9 mouse cellular contexts compared by ENCODE assay signal in genomic region chr1:89467321-89468069, GRCm38 (mm10). TPM values are rescaled to one million over a fixed set of nuclear protein-coding genes. Genes with fewer than 3 reads are reported as not detected.
DNase-seq lines count a peak whose midpoint lies in the region; ATAC-seq lines count a peak whose summit lies in the region.
"Had no signal": no experiment of that assay in that cellular context is flagged by ENCODE, and none has a peak within 500 bp of the region (broad histone marks: within the 10 kb centered on the region; RNA-seq: fewer than 3 reads in every experiment).

No protein-coding gene starts in this region.

- no peak for ATAC-seq in forebrain, embryonic 14.5 days
- no peak for ATAC-seq in forebrain, embryonic 11.5 days (replicated peaks; ENCODE audit: low FRiP score)
- peak; percentile 31; the same call in 1 of the 2 replicates for ATAC-seq in hindbrain, embryonic 14.5 days (ENCODE audit: low FRiP score)
- peak; percentile 72 for ATAC-seq in stomach, embryonic 14.5 days (ENCODE audit: insufficient number of reproducible peaks, insufficient read depth, low FRiP score, low read depth)

- H3K27ac ChIP-seq in forebrain, embryonic 14.5 days (ENCODE audit: low read depth, low read length): no peak overlapping the region
- no peak overlapping the region for H3K27ac ChIP-seq in forebrain, embryonic 11.5 days (ENCODE audit: low read depth, low read length)
- no peak overlapping the region for H3K27ac ChIP-seq in hindbrain, embryonic 14.5 days
- peak overlapping the region; percentile 70 for H3K27ac ChIP-seq in stomach, embryonic 14.5 days (ENCODE audit: low read length)

- DNase-seq in forebrain, embryonic 14.5 days (ENCODE audit: low spot score): peak; percentile 27
- no peak for DNase-seq in forebrain, embryonic 11.5 days (ENCODE audit: low spot score)
- DNase-seq in embryo, embryonic 10.5 days (ENCODE audit: low spot score): peak; percentile 44
- no peak for DNase-seq in hindbrain, embryonic 14.5 days (ENCODE audit: low spot score)
- DNase-seq in lung, adult 18-20 months: peak; percentile 78 to 88
- DNase-seq in frontal cortex, postnatal 10 days (ENCODE audit: low spot score in 2 of 2): no peak
- no peak for DNase-seq in gastrocnemius, adult 8-10 months (ENCODE audit: low spot score in 2 of 2)

- no peak overlapping the region for H3K4me2 ChIP-seq in forebrain, embryonic 14.5 days (ENCODE audit: low read length)
- no peak overlapping the region for H3K4me2 ChIP-seq in forebrain, embryonic 11.5 days (ENCODE audit: low read depth, low read length, severe bottlenecking)
- no peak overlapping the region for H3K4me2 ChIP-seq in hindbrain, embryonic 14.5 days (replicated peaks)
- H3K4me2 ChIP-seq in stomach, embryonic 14.5 days (replicated peaks; ENCODE audit: low read depth, low read length): 0 out of 2 replicates have a peak overlapping the region, but pooled peaks have one; percentile 2

- no peaks in the 10 kb centered on the region for H3K27me3 ChIP-seq in forebrain, embryonic 14.5 days (replicated peaks; ENCODE audit: control insufficient read depth, insufficient read depth, low read length)
- H3K27me3 ChIP-seq in forebrain, embryonic 11.5 days (ENCODE audit: control insufficient read depth, insufficient read depth, low read length): no peaks in the 10 kb centered on the region
- H3K27me3 ChIP-seq in hindbrain, embryonic 14.5 days (ENCODE audit: control insufficient read depth, insufficient read depth, low read length): no peaks in the 10 kb centered on the region
- H3K27me3 ChIP-seq in stomach, embryonic 14.5 days (ENCODE audit: control insufficient read depth, insufficient read depth, low read length): no peaks in the 10 kb centered on the region
- H3K27me3 ChIP-seq: CH12.LX had no signal

- no peaks in the 10 kb centered on the region for H3K9me3 ChIP-seq in forebrain, embryonic 14.5 days (replicated peaks; ENCODE audit: control insufficient read depth, low read length)
- no peaks in the 10 kb centered on the region for H3K9me3 ChIP-seq in forebrain, embryonic 11.5 days (ENCODE audit: control insufficient read depth, low read length)
- H3K9me3 ChIP-seq in hindbrain, embryonic 14.5 days (ENCODE audit: control insufficient read depth, low read length): no peaks in the 10 kb centered on the region
- no peaks in the 10 kb centered on the region for H3K9me3 ChIP-seq in stomach, embryonic 14.5 days (ENCODE audit: control insufficient read depth, low read depth, low read length)

- no peak overlapping the region for H3K4me3 ChIP-seq in forebrain, embryonic 14.5 days (ENCODE audit: low read depth, low read length)
- H3K4me3 ChIP-seq in forebrain, embryonic 11.5 days (ENCODE audit: low read depth, low read length): no peak overlapping the region
- no peak overlapping the region for H3K4me3 ChIP-seq in hindbrain, embryonic 14.5 days (replicated peaks; ENCODE audit: low read length)
- no peak overlapping the region for H3K4me3 ChIP-seq in stomach, embryonic 14.5 days (ENCODE audit: low read depth, low read length)

- H3K9ac ChIP-seq in forebrain, embryonic 14.5 days (ENCODE audit: low read length): no peak overlapping the region
- no peak overlapping the region for H3K9ac ChIP-seq in forebrain, embryonic 11.5 days (ENCODE audit: low read length)
- no peak overlapping the region for H3K9ac ChIP-seq in hindbrain, embryonic 14.5 days
- H3K9ac ChIP-seq in stomach, embryonic 14.5 days (replicated peaks; ENCODE audit: low read depth, low read length): no peak overlapping the region

- WGBS in forebrain, embryonic 14.5 days: 25% methylated on average over 6 of the region's 6 CpGs
- 31% methylated on average over 6 of the region's 6 CpGs for WGBS in forebrain, embryonic 11.5 days
- WGBS in hindbrain, embryonic 14.5 days: 27% methylated on average over 6 of the region's 6 CpGs
- 20% methylated on average over 6 of the region's 6 CpGs for WGBS in stomach, embryonic 14.5 days

- H3K36me3 ChIP-seq in forebrain, embryonic 14.5 days (ENCODE audit: control insufficient read depth, insufficient read depth, low read length): no peaks in the 10 kb centered on the region
- H3K36me3 ChIP-seq in forebrain, embryonic 11.5 days (ENCODE audit: control insufficient read depth, insufficient read depth, low read length): no peaks in the 10 kb centered on the region
- no peaks in the 10 kb centered on the region for H3K36me3 ChIP-seq in hindbrain, embryonic 14.5 days (replicated peaks; ENCODE audit: control insufficient read depth, insufficient read depth)
- H3K36me3 ChIP-seq in stomach, embryonic 14.5 days (ENCODE audit: control insufficient read depth, insufficient read depth, low read length): no peaks in the 10 kb centered on the region

- H3K4me1 ChIP-seq in forebrain, embryonic 14.5 days (ENCODE audit: control insufficient read depth, insufficient read depth, low read length): peaks cover 45% of the 10 kb centered on the region
- peaks cover 30% of the 10 kb centered on the region for H3K4me1 ChIP-seq in forebrain, embryonic 11.5 days (replicated peaks; ENCODE audit: control insufficient read depth, insufficient read depth, low read length)
- peaks cover 38% of the 10 kb centered on the region for H3K4me1 ChIP-seq in hindbrain, embryonic 14.5 days (replicated peaks; ENCODE audit: control insufficient read depth, insufficient read depth, low read length)
- H3K4me1 ChIP-seq in stomach, embryonic 14.5 days (ENCODE audit: control insufficient read depth, insufficient read depth, low read length): peaks cover 46% of the 10 kb centered on the region

RNA-seq across cellular contexts. Expression of gene Agap1, which starts 12.9 kb away (rescaled TPM):
- polyA plus RNA-seq in forebrain, embryonic 14.5 days (2014; fragmentation: Nextera tagmentation; extraction: Ambion mirVana): 28.6 and 32.3 TPM in 2 replicates
- 35.2 and 36.1 TPM in 2 replicates for polyA plus RNA-seq in forebrain, embryonic 11.5 days (2014; fragmentation: Nextera tagmentation; extraction: Ambion mirVana)
- polyA plus RNA-seq in hindbrain, embryonic 14.5 days (2014; fragmentation: Nextera tagmentation; extraction: Ambion mirVana): 72.2 and 81.2 TPM in 2 replicates
- 17.6 and 20.0 TPM in 2 replicates for polyA plus RNA-seq in stomach, embryonic 14.5 days (2014; fragmentation: Nextera tagmentation; extraction: Ambion mirVana)
- 10 to 100 TPM; 16.7 to 21.6 (median 20.1) TPM for total RNA-seq in gastrocnemius, adult 8-10 months (2022)
- total RNA-seq: CH12.LX had no signal

Comparison
In these comparisons a context has a peak if more than half of its experiments do, and no peak if none do; other contexts are left out.
1. DNase-seq: peak in forebrain, embryonic 14.5 days (single experiment), embryo, embryonic 10.5 days (single experiment) and lung, adult 18-20 months (2 of 2); none in forebrain, embryonic 11.5 days (single experiment), hindbrain, embryonic 14.5 days (single experiment), frontal cortex, postnatal 10 days (0 of 2) and gastrocnemius, adult 8-10 months (0 of 2).
2. ATAC-seq: peak in hindbrain, embryonic 14.5 days (single experiment) and stomach, embryonic 14.5 days (single experiment); none in forebrain, embryonic 14.5 days (single experiment) and forebrain, embryonic 11.5 days (single experiment).